Mouse (Mus musculus) heart, postnatal 25 days (tissue): ENCODE measurements around the gene Kctd7. TPM values are rescaled to one million over a fixed set of nuclear protein-coding genes. Genes with fewer than 3 reads are reported as not detected.

Experiments
- DNase-seq: peaks from one replicate; pipeline ENCODE4 v3.0.0; 2022; ENCODE audit warnings: low spot score
- intact Hi-C: fragments of 180-260 bp; cut with DNase I; formaldehyde crosslinking; loops from one replicate; pipeline ENCODE4 v1.15.1; 2025
- total RNA-seq, 2 experiments: library from RNA; stranded (reverse); gene quantifications; 2 replicates each; pipeline ENCODE4 v1.2.3; 2021

Kctd7 gene
- total RNA-seq, 2 experiments from 2014 or later: 2.0 to 2.6 TPM

- intact Hi-C loops: loop anchor here (2.0 to 5.0 kb wide), 2 partner anchors 22 to 119 kb away; no protein-coding TSS in a partner anchor
- no peak for DNase-seq
Measured at GRCm38 (mm10) chr5:130141138-130141537, 3.5 kb upstream of the Kctd7 start.

- intact Hi-C loops: loop anchor here (5.0 kb wide), 1 partner anchor 120 kb away; no protein-coding TSS in a partner anchor
- no peak for DNase-seq
Measured at GRCm38 (mm10) chr5:130142041-130142440, 2.6 kb upstream of the Kctd7 start.

DNA sequence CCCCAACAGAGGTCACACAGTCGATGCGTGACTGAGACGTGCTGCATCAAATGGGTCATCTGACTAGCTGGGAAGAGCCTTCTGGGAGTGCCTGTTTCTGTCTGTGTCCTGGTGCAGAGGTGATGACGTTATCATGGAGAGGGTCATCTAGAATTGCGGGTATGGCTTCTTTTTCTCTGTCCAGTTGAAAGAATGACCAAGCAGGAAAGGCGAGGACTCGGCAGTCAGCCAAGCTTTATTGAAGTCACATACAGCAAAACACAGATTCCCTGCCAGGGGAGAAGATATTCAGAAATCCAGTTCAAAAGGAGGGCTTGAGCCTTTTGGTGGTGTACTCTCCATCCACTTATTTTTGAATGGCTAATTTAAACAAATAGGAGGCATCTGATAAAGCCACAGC is 1.6 kb upstream of the Kctd7 start:
- intact Hi-C loops: loop anchor here (5.0 kb wide), 1 partner anchor 121 kb away; no protein-coding TSS in a partner anchor
- no peak for DNase-seq

GRCm38 (mm10) chr5:130143977-130144333 is 706 bp upstream of the Kctd7 start:
- intact Hi-C loops: loop anchor here (5.0 kb wide), 1 partner anchor 122 kb away; no protein-coding TSS in a partner anchor
- peak; percentile 70 for DNase-seq

GRCm38 (mm10) chr5:130145961-130146360 is 1.3 kb downstream of the Kctd7 start:
- intact Hi-C loops: no loop called here
- no peak for DNase-seq

DNA sequence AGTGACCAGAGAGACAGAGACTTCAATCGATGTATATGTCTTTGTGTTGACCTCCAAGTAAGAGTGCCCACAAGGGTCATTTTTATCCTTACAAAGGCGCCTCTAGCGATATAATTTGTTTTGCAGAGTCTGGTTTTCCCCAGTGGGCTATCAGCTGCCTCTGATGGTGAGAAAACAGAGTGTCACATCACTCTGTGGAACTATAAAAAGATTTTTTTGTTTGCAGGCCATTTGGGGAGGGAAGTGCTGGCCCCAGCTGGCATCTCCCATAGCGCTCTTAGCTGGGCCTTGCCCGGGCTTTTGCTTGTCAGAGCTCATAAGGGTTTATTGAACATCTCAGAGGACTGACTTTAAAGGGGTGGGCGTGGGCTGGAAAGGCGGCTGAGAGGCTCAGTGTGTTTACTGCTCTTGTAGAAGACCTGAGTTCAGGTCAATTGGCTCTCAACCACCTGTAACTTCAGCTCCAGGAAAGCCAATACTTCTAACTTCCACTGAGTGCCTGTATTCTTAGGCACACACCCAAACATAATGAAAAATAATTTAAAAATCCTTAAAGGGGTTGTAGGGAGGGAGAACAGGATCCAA is 5.2 kb downstream of the Kctd7 start:
- DNase-seq: no peak
- intact Hi-C loops: no loop called here

- DNase-seq: no peak
- intact Hi-C loops: no loop called here
Measured at GRCm38 (mm10) chr5:130154286-130154685, 9.6 kb downstream of the Kctd7 start.

DNA sequence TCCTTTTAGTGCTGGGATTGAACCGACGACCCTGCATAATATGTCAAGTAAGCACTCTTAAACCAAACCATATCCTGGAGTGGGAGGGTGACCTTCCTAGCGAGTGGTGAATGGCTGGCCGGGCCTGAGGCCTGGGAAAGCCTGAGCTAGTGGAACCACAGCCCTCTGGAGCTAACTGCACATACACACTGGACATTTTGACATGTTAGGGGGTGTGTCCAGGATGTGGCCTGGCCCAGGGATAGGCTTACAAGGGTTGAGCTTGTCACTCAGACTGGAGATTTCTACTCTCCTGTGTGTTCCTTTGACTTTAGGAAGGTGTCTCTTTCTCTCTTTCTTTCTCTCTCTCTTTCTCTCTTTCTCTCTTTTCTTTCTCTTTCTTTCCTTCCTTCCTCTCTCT is 13.9 kb downstream of the Kctd7 start:
- intact Hi-C loops: no loop called here

DNA sequence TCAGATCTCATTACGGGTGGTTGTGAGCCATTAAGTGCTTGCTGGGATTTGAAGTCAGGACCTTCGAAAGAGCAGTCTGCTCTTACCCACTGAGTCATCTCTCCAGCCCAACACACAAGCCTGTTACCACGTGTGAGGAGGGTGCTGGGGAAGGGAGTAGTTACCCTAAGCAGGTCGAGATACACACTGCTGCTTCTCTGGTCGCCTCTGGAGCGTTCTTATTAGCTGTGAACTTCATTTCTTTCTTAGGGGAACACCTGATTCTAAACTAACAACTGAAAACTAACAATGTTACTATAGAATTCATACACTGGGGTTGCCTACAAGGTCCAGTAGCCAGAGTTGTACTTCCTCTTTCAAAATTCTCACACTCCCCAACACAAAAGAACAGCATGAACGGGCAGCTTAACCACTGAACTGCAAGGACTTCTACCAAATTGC is 15.1 kb downstream of the Kctd7 start:
- DNase-seq: no peak
- intact Hi-C loops: no loop called here

More for the DNA sequence above, 13.9 kb downstream of the Kctd7 start:
- no peak for DNase-seq

- peak; percentile 20 for DNase-seq
- intact Hi-C loops: loop anchor here (2.0 kb wide), 1 partner anchor 23 kb away; no protein-coding TSS in a partner anchor
Measured at GRCm38 (mm10) chr5:130163670-130164069, 19.0 kb downstream of the Kctd7 start.

GRCm38 (mm10) chr5:130165213-130165612 is 20.6 kb downstream of the Kctd7 start:
- intact Hi-C loops: no loop called here
- no peak for DNase-seq

GRCm38 (mm10) chr5:130169109-130169508 is 24.4 kb downstream of the Kctd7 start:
- DNase-seq: no peak
- intact Hi-C loops: no loop called here

DNA sequence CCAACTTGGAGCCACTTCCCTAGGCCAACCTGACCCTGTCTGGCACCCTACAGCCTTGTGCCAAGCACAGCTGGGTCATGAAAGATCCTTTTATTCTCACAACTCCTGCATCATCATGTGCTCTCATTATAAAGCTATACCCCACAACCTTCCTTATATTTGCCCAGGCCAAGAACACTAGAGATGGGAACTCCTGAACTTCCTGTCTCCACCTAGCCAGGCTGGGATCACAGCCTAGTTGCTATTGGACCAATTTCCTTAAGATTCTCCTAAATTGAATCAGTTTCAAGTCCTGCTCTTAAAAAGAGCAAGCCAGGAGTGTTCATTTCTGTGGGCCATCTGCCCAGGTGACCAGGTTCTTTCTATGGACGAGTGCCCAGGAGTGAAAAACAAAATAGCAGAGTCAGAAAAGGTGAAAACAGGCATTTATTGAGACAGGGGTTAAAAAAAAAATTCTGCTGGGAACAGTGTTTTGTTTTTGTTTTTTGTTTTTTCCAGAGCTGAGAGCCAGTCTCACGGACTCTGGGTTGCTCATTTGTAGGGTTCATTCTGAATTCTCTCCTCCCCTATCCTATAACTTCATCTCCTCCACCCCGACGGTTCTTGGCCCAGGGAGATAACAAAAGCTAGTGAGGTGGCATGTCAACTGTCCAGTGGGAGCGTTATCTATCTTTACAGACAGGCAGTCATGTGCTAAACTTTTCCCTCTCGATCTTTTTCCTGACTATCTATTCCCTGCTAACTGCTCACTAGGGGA is 26.2 kb downstream of the Kctd7 start:
- intact Hi-C loops: no loop called here

GRCm38 (mm10) chr5:130171423-130171954 is 26.8 kb downstream of the Kctd7 start, which contains the start of gene Rabgef1:
TSS of gene Rabgef1 (plus strand) at chr5:130171798.
- peak; percentile 94 for DNase-seq
- intact Hi-C loops: no loop called here

More for the DNA sequence above, 26.2 kb downstream of the Kctd7 start:
- DNase-seq: no peak

DNA sequence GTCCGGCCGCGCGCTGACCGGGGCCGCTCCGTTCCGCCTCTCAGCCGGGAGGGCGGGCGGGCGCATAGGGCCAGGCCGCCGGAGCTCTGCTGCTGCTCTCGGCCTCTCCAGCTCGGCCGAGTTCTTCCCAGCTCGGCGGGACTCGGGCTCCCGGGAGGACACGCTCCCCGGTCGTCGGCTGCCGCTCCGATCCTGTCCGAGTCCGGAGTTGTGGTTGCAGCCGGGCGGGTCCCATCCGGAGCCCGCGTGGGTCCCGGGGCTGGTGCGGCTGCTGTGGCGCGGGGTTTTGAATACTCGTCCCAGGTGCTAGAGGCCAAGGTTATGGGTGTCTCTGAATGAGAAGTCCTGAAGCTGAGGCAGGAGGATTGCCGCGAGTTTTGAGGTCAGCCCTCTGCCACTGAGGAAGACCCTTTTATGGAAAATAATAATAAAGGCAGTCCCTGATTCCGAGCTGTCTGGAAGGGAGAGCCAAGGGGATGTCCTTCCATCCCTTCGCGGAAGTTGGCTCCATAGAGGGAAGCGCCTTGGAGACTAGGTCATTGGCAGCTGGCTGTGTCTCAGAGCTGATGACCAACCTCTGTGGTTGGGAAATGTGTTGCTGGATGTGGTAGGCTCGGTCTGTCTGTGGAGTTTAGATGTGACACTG is 27.4 kb downstream of the Kctd7 start:
- intact Hi-C loops: no loop called here
- DNase-seq: peak; percentile 40

DNA sequence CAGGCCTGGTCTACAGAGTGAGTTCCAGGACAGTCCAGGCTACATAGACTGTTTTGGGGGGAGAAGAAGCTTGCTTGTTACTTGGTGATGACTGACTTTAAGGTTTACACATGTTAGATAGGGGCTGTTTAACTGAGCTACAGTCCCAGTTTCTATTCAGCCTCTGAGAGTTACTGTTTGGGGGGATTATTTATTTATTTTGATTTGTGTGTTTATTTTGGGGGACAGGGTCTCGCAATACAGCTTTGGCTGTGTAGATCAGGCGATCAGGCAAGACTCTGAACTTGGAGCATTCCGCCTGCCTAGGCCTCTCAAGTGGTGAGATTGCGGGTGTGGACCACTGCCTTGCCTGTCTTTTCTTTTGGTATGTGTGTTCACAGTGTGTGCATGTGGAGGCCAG is 28.4 kb downstream of the Kctd7 start:
- intact Hi-C loops: no loop called here

GRCm38 (mm10) chr5:130177871-130178270 is 33.2 kb downstream of the Kctd7 start:
- intact Hi-C loops: no loop called here
- DNase-seq: no peak

More for the DNA sequence above, 28.4 kb downstream of the Kctd7 start:
- DNase-seq: no peak

DNA sequence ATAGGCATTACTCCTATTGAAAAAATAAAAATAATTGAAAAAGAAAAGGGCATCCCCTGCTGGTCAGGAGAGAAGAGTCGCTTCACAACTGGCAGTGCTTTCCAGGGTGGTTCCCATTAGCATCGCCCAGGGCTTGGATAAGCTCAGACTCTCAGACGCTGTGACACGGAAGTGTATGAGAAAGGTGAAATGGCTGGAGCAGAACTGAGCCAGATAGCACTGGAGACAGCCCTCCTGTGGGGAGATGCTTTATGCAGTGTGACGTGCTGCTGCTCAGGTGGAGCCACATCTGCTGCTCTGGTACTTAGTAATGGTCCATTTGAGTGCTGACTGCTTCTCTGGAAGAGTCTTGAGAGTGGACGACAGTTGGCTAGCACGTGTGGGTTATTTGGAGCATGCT is 35.7 kb downstream of the Kctd7 start:
- intact Hi-C loops: no loop called here
- DNase-seq: no peak

DNA sequence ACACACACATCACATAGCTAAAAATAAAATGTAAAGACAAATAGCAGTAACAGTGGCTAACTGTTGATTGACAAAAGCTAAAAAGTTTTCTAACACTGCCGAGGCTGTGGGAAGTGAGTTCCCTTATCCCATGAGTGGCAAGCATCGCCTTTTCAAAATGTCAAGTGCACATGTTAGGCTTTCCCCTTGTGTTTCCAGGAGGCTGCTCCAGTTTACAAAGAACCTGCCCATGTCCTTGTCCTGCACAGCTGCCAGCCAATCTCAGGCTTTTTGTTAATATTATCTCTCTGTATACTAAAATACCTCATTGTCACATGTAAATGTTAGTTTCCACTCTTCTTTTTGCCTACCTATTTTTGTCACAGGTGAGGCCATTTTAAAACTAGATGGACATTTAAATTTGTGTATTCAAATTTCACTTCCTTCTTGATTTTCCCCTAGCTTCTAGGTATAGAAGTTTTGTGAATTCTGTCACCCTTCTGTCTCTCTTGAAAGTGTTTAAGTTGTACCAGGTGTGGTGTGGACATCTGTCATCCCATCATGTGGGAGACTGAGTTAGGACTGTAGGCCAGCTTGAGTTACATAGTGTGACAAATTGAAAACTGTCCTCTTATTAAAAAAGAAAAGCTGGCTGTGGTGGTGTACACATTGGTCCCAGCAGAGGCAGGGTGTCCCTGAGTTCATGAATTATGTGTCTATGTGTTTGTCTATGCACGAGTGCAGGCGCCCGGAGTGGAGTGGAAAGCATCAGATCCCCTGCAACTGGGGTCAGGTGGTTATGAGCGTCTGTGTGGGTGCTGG is 37.3 kb downstream of the Kctd7 start:
- no peak for DNase-seq
- intact Hi-C loops: no loop called here

- no peak for DNase-seq
- intact Hi-C loops: no loop called here
Measured at GRCm38 (mm10) chr5:130182541-130182821, 37.8 kb downstream of the Kctd7 start.
